Mouse (Mus musculus) heart, postnatal 10 days (tissue): Measurements from ENCODE around the gene Usp5. TPM values are rescaled to one million over a fixed set of nuclear protein-coding genes. Genes with fewer than 3 reads are reported as not detected.

Source experiments
- DNase-seq, 2 experiments: peaks; one replicate each; pipeline ENCODE4 v3.0.0; 2021
- intact Hi-C: fragments of 180-260 bp; cut with DNase I; formaldehyde crosslinking; loops from one replicate; pipeline ENCODE4 v1.15.1; 2025
- total RNA-seq, 2 experiments: library from RNA; stranded (reverse); gene quantifications; 2 replicates each; pipeline ENCODE4 v1.2.3; 2021

Gene Usp5
- total RNA-seq, result 10 to 100 TPM; 87.5 to 87.9 TPM

- intact Hi-C loops, result loop anchor here (1.0 kb wide), 1 partner anchor 15 kb away; the partner anchor contains the start of gene Tpi1
- DNase-seq, result peak; percentile 99
These were observed at the start of gene Usp5, which contains the start of gene Cdca3 for GRCm38 (mm10) chr6:124828868-124829798. Usp5 (minus strand) TSS chr6:124829484. Cdca3 (plus strand) TSS chr6:124829547.

- DNase-seq, result no peak
- intact Hi-C loops, result no loop called here
These were observed 45.1 kb upstream of the Usp5 start for GRCm38 (mm10) chr6:124874348-124874747.

GRCm38 (mm10) chr6:124866560-124866959 lies 37.3 kb upstream of the Usp5 start:
- intact Hi-C loops, result no loop called here
- DNase-seq, result no peak

DNA sequence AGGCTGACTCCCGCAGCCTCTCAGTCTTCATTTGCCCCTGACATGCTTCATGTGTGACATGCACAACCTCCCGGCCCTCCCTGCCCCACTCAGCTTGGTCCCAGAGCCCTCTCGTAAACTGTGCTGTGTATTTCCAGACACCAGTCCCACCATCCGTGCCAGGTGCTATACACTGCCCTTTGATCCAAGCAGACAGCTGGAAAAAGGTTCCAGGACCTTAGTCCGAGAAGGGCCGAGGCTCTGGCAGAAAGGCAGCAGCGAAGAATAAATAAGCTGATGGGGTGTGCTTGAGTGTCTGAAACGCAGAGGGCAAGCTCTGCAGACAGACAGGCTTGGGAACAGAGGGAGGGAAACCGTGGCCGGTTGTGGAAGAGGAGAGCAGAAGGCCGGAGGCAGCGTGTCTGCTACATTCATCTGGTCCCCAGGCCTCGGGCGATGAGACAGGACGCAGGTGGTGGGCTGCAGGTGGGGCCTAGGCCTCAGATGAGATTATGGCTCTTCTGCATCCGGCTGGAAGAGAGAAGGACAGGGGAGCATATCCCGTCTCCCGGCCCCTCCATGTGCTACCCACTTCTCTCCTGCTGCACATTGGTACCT lies 36.6 kb upstream of the Usp5 start:
- DNase-seq, result no peak
- intact Hi-C loops, result no loop called here

DNA sequence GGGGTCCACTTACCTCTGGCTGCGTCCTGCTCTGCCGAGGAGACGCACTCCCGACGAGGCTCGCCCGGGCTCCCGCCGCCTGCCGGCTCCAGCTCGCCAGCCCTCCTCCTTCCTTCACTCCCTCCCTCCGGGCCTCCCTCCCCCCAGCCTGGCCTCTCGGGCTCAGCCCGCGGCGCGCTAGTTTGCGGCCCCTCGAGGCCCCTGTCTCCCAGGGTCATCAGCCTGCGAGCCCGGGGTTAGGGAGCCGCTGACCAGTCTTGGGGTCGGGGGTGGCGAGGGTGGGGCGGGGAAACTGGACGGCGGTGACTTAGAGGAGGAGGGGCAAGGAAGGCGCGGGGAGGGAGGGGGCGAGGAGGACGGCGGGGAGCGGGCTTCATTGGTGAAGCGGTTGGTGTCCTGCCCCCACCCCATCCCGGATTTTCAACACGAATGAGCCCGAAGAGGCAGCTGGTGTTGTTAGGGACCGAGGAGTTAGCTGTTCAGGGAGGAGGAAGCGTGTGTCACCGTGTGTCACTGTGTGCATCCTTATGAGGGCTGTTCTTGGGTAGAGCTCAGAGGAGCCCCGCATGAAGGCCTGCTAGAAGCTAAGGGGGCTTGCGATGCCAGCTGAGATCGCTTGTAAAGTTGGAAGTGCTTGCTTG lies 34.5 kb upstream of the Usp5 start, which contains the start of gene Gpr162:
Gpr162 (minus strand) TSS at position 326 of the 641 bp plus-strand sequence.
- peak; percentile 67 to 69 for DNase-seq
- intact Hi-C loops, result no loop called here

- intact Hi-C loops, result no loop called here
- no peak for DNase-seq
These were observed 33.9 kb upstream of the Usp5 start for GRCm38 (mm10) chr6:124863125-124863657.

DNA sequence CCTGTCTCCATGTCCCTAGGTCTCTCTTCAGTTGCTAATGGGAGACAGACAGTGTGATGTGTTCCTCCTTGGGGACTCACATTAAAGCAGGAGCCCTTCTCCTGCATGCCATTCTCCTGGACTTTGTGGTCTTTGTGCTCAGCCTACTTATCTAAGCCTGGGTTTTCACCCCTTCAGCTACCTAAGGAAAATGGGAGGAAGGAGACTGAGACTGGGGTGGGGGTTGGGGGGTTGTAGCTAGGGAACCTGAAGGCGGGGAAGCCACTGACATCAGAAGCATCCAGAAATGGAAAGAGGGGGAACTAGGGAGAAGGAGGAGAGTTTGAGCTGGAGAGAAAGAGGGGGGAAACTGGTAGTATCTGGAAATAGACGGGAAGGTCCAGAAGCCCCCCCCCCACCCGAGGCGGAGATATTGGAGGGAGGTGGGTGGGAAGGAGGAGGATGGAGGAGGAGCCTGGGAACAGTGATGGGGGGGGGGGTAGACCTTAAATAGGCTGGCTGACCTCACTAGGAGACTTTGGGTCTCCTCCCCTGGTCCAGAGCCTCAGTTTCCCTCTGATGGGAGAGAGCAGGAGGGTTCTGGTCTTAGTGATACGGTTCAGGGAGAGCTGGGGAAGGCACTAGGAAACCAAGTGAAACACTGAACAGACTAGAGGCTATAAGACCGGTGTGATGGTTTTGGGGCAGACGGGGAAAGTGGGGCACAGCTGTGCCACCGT lies 33.3 kb upstream of the Usp5 start:
- DNase-seq, result no peak
- intact Hi-C loops, result no loop called here

DNA sequence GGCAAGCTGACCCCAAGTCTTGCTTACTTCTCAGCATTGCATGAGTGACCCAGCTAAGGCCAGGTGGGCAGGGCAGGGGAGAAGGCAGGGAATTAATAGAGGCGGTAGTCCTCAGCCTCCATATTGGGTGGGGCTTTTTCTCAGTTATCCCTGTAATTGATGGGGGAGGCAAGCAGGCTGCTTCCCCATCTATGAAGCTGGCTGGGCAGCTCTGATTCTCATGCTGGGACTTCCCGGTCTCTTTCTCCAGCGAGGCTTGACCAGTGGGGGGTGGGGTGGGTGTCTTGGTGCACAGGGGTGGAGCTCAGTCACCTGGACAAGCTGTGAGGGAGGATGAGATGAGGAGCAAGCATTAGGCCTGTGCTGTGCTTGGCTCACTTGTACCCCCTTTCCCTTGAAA lies 32.5 kb upstream of the Usp5 start:
- intact Hi-C loops, result no loop called here
- DNase-seq, result no peak

DNA sequence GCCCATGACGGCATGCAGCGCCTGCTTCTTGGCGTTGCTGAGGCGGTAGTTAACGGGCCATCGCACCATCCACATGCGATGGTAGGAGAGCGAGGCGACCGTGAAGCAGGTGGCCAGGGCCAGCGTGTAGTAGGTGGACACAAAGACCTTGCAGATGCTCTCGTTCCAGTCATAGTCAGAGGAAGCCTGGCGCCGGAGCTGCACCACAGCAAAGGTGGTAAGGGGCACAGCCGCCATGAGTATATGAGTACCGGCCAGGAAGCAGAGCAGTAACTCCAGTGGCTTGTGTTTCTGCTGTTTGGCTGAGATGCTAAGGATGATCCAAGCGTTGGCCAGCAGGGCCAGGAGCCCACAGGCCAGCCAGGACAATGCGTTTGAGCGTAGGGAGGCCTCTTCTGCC lies 32.0 kb upstream of the Usp5 start:
- intact Hi-C loops, result no loop called here
- no peak for DNase-seq

GRCm38 (mm10) chr6:124860511-124860910 lies 31.2 kb upstream of the Usp5 start:
- intact Hi-C loops, result no loop called here
- no peak for DNase-seq

DNA sequence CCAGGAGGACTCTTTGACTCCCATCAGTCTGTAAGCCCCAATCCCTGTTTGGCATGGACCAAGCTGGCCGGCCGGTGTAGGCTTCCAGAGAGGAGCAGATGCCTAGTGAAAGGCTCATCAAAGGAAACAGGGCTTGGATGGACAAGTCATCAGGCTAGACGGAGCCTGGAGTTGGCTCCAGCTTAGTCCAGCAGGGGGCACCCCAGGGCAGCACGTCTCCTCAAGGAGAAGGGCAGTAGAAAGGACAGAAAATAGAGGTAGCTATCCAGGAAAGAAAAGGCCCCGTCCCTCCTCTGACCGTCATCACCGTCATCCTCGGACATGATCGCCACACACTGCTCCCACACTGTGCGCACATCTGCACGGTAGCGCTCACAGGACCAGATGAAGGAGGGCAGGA lies 30.4 kb upstream of the Usp5 start:
- intact Hi-C loops, result loop anchor here (2.0 to 5.0 kb wide), 2 partner anchors 45 to 58 kb away; no protein-coding TSS in a partner anchor
- DNase-seq, result peak; percentile 91 to 95

DNA sequence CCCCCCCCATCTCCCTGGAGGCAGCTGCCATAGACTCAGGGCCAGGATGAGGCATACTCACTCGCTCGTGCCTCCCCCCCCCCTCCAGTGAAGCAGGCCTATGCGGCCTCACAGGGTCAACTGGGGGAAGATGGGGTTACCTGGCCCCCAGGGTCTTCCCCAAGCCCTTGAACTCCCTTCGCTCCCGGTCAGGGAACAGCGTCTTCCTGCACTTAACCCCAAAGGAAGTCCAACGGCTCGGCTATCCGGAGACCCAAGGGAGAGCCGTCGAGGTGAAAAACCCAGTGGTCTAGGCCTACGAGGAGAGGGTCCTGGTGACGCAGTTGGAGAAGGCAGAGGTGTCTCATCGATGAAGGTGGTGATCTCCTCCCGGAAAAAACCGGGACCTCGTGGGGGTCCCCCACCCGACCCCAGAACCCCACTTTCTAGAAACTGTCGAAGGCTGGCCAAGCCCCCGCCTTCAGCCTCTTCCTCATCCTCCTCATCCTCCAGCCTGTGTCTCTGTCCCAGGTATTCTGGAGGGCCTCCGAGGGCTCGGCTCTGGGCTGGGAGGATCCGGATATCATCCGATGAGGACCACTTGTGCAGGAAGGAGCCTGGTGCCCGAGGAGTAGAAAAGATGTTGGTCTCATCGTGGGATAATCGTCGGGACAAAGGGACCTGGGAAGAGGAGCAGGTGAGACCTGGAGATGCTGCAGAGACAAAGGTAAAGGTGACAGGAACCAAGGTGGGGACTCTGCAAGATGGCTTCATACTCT lies 29.5 kb upstream of the Usp5 start:
- DNase-seq, result no peak
- intact Hi-C loops, result loop anchor here (2.0 to 5.0 kb wide), 2 partner anchors 46 to 59 kb away; no protein-coding TSS in a partner anchor

DNA sequence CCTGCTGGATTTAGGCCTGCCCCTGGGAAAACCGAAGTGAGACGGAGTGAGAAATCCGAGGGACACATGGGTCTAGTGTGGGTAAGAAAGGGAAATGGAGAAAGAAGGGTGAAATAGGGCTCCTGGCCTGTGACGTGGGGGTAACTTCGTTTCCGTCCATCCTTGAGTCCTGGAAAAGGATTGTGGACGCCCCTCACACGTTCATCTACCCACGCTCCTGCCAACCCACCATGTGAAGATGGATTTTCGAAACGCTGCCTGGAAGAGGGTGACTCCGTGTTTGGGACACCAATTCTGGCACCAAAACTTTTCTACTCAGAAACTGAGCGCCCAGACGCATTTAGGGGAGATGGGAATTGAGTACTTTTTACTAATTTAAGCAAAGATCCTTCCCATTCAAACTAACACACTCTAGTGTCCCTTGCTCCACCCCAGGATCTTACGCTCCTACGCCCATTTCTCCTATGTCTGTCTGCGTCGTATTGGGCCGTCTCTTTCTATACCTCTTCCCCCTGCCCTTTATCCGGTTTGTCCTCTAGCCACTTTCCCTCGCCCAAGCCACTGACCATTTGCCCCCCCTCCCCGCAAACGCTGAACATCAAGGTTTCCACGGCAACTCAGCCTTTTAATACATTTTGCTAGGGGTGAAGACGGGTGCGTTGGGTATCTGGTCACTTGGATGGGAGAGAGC lies 28.7 kb upstream of the Usp5 start:
- DNase-seq, result no peak
- intact Hi-C loops, result loop anchor here (1.0 to 5.0 kb wide), 3 partner anchors 47 to 72 kb away; no protein-coding TSS in a partner anchor

DNA sequence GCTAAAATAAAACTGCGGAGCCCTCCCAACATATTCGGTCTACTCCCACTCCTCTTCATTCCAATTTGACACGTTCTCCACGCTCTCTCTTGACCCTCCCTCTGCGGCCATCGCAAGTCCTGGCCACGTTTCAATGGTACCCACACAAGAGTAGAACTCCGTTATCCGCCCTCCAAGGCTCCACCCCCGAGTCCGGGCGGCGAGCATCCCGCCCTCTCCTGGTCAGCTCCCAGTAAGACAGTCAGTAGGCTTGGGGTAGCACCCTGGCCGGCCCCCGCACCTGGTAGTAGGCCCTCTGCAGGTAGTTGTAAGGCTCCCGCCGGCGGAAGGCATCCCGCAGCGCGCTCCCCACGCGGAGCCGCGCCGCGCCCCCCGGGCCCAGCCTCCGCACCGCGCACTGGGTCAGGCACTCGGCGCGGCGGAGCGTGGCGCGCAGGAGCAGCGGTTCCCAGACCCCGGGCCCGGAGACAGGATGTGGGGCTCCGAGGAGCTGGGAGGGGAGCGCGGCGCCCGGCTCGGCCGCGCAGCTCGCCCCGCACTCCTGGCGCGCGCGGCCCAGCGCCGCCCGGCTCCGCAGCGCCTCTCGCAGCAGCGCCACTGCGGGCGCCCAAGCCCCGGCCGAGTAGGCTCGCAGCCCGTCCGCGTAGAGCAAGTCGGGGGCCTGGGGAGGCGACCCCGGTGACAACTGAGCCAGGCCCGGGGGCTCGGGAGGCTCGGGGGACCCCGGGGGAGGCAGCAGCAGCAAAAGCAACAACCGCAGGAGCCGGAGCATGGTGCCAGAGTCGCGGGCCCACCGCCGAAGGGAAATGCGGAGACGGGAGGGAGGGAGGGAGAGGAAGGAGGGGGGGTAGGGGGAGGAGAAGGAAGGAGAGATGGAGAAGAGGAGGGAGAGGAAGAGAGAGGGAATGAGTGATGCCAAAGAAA lies 27.9 kb upstream of the Usp5 start, which contains the start of gene P3h3:
P3h3 (minus strand) TSS at position 837 of the 924 bp plus-strand sequence.
- peak; percentile 87 to 88 for DNase-seq
- intact Hi-C loops, result loop anchor here (1.0 to 5.0 kb wide), 2 partner anchors 60 to 73 kb away; no protein-coding TSS in a partner anchor

- no peak for DNase-seq
- intact Hi-C loops, result loop anchor here (5.0 kb wide), 1 partner anchor 61 kb away; no protein-coding TSS in a partner anchor
These were observed 27.0 kb upstream of the Usp5 start for GRCm38 (mm10) chr6:124856321-124856720.

DNA sequence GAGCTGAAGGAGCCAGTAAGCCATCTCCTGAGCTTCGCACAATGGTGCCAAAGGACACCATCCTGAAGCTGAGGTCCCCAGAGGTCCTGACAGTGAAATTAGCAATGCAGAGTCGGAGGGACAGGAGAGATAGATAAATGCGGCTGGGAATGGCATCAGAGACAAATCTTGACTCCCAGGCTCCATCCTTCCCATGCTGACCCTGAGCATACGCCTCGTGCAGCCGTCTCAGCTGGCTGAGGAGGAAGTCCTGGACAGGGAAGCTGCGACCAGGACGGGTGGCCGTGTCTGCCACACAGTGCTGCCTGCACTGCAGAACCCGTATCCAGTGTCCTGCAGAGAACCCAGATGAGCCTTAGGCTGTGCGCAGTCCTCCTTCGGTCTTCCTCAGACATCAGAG lies 25.4 kb upstream of the Usp5 start:
- DNase-seq, result no peak
- intact Hi-C loops, result loop anchor here (5.0 kb wide), 1 partner anchor 63 kb away; no protein-coding TSS in a partner anchor

DNA sequence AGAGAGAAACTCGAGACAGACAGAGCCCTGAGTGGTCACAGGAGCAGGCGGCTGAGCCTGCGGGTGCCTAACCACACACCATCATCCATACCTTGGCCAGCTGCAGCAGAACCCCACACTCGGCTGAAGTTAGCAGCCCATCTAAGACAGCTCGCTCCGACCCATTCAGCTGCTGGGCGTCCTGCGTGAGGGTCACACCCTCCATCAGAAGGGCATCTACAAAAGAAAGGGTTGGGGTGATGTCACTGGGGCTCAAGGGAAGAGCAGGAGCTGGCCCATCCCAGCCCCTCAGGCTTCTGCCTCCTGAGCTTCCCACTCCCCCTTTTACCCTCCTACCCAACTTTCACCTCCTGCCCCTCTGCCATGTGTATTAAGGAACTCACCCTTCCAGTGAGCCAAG lies 21.3 kb upstream of the Usp5 start:
- intact Hi-C loops, result no loop called here
- DNase-seq, result no peak
